ENCODE assay signal across 9 mouse cellular contexts in the genomic region with DNA sequence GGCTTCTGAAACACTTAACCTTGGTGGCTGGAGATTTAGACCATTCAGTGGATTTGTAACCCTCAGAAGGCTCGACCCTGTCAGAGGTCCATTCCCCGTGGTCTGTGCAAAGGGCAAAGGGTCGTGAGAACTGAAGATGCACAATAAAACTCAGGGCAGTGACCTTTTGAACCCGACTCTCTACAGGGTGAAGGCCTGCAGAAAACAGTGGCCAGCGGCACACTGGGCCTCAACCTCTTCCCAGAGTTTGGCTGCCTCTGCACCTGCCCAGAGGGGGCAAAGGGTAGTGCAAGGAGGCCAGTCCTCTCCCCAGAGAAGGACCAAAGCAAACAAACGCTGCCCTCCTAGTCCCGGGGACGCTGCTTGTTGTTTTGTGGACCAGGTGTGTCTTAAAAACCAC. TPM values are rescaled to one million over a fixed set of nuclear protein-coding genes. Genes with fewer than 3 reads are reported as not detected.
DNase-seq lines count a peak whose midpoint lies in the region; ATAC-seq and TF ChIP-seq lines count a peak whose summit lies in the region.
"Had no signal": no experiment of that assay in that cellular context is flagged by ENCODE, and none has a peak within 500 bp of the region (broad histone marks: within the 10 kb centered on the region; RNA-seq: fewer than 3 reads in every experiment).

No protein-coding gene starts in this region.

- no peak for DNase-seq in gastrocnemius, adult 2 months
- DNase-seq in gastrocnemius, postnatal 4 days (ENCODE audit: low spot score in 2 of 2): no peak
- DNase-seq in left cerebral cortex, adult 2 months (ENCODE audit: extremely low spot score in 1 of 2, low spot score in 2 of 2): no peak
- no peak for DNase-seq in left cerebral cortex, adult 8-10 months (ENCODE audit: low spot score in 2 of 2)
- DNase-seq in forebrain, embryonic 14.5 days (ENCODE audit: low spot score): no peak
- DNase-seq in thymus, postnatal 25 days: no peak
- DNase-seq: midbrain, embryonic 14.5 days had no signal

- TF ChIP-seq CTCF in gastrocnemius, adult 2 months (IDR thresholded peaks at IDR 0.05): no peak
- TF ChIP-seq CTCF in left cerebral cortex, adult 2 months (IDR thresholded peaks at IDR 0.05): no peak

- H3K9ac ChIP-seq in embryonic facial prominence, embryonic 13.5 days: peak overlapping the region; percentile 32; the same call in 1 of the 2 replicates
- H3K9ac ChIP-seq in limb, embryonic 15.5 days: no peak overlapping the region
- no peak overlapping the region for H3K9ac ChIP-seq in forebrain, embryonic 14.5 days (ENCODE audit: low read length)

- no peak overlapping the region for H3K4me2 ChIP-seq in embryonic facial prominence, embryonic 13.5 days
- H3K4me2 ChIP-seq in limb, embryonic 15.5 days: no peak overlapping the region
- H3K4me2 ChIP-seq in forebrain, embryonic 14.5 days (ENCODE audit: low read length): no peak overlapping the region

- ATAC-seq in embryonic facial prominence, embryonic 13.5 days (ENCODE audit: insufficient number of reproducible peaks, insufficient read depth, low FRiP score, low TSS enrichment, low read depth): no peak
- ATAC-seq in limb, embryonic 15.5 days (ENCODE audit: insufficient number of reproducible peaks, low FRiP score, low TSS enrichment, low read depth): no peak
- ATAC-seq in forebrain, embryonic 14.5 days: no peak

- peaks cover 92% of the 10 kb centered on the region for H3K4me1 ChIP-seq in embryonic facial prominence, embryonic 13.5 days
- H3K4me1 ChIP-seq in limb, embryonic 15.5 days: peaks cover 92% of the 10 kb centered on the region
- peaks cover 39% of the 10 kb centered on the region for H3K4me1 ChIP-seq in forebrain, embryonic 14.5 days (ENCODE audit: control insufficient read depth, insufficient read depth, low read length)

- 12% methylated on average over 8 of the region's 8 CpGs for WGBS in embryonic facial prominence, embryonic 13.5 days
- WGBS in limb, embryonic 15.5 days: 12% methylated on average over 8 of the region's 8 CpGs
- 5% methylated on average over 8 of the region's 8 CpGs for WGBS in forebrain, embryonic 14.5 days

- intact Hi-C loops in gastrocnemius, adult 2 months (cut with DNase I): no loop called here
- intact Hi-C loops in left cerebral cortex, adult 2 months (cut with DNase I): no loop called here

- H3K27me3 ChIP-seq in embryonic facial prominence, embryonic 13.5 days: no peaks in the 10 kb centered on the region
- no peaks in the 10 kb centered on the region for H3K27me3 ChIP-seq in limb, embryonic 15.5 days
- H3K27me3 ChIP-seq in forebrain, embryonic 14.5 days (replicated peaks; ENCODE audit: control insufficient read depth, insufficient read depth, low read length): no peaks in the 10 kb centered on the region

- H3K9me3 ChIP-seq in embryonic facial prominence, embryonic 13.5 days: no peaks in the 10 kb centered on the region
- no peaks in the 10 kb centered on the region for H3K9me3 ChIP-seq in limb, embryonic 15.5 days
- H3K9me3 ChIP-seq in forebrain, embryonic 14.5 days (replicated peaks; ENCODE audit: control insufficient read depth, low read length): no peaks in the 10 kb centered on the region

- 0 out of 2 replicates have a peak, but pooled peaks cover 3% of the 10 kb centered on the region for H3K36me3 ChIP-seq in embryonic facial prominence, embryonic 13.5 days
- peaks cover 3% of the 10 kb centered on the region for H3K36me3 ChIP-seq in limb, embryonic 15.5 days
- no peaks in the 10 kb centered on the region for H3K36me3 ChIP-seq in forebrain, embryonic 14.5 days (ENCODE audit: control insufficient read depth, insufficient read depth, low read length)

- peak overlapping the region; percentile 71 for H3K27ac ChIP-seq in gastrocnemius, adult 2 months
- peak overlapping the region; percentile 19; the same call in 1 of the 2 replicates for H3K27ac ChIP-seq in left cerebral cortex, adult 2 months
- 0 out of 2 replicates have a peak overlapping the region, but pooled peaks have one; percentile 39 for H3K27ac ChIP-seq in embryonic facial prominence, embryonic 13.5 days
- peak overlapping the region; percentile 55 for H3K27ac ChIP-seq in limb, embryonic 15.5 days
- no peak overlapping the region; the same call in 1 of the 2 replicates for H3K27ac ChIP-seq in forebrain, embryonic 14.5 days (ENCODE audit: low read depth, low read length)

- H3K4me3 ChIP-seq in gastrocnemius, adult 2 months: no peak overlapping the region
- H3K4me3 ChIP-seq in left cerebral cortex, adult 2 months: no peak overlapping the region
- no peak overlapping the region for H3K4me3 ChIP-seq in embryonic facial prominence, embryonic 13.5 days
- H3K4me3 ChIP-seq in limb, embryonic 15.5 days: no peak overlapping the region
- no peak overlapping the region for H3K4me3 ChIP-seq in forebrain, embryonic 14.5 days (ENCODE audit: low read depth, low read length)

RNA-seq across cellular contexts. Expression of gene Ski, which starts 34.1 kb away (rescaled TPM):
- 10 to 100 TPM; 28.5 to 35.6 TPM for total RNA-seq in gastrocnemius, adult 2 months (2021)
- 100 to 1,000 TPM; 133 to 138 TPM for total RNA-seq in gastrocnemius, postnatal 4 days (2021)
- 100 to 1,000 TPM; 113 to 119 TPM for total RNA-seq in left cerebral cortex, adult 2 months (2021)
- 100 to 1,000 TPM; 118 to 126 (median 121) TPM for total RNA-seq in left cerebral cortex, adult 8-10 months (2022)
- 21.5 and 24.9 TPM in 2 replicates for polyA plus RNA-seq in embryonic facial prominence, embryonic 13.5 days (2015; fragmentation: Nextera tagmentation; extraction: Ambion mirVana)
- polyA plus RNA-seq in limb, embryonic 15.5 days (2015; fragmentation: Nextera tagmentation; extraction: Ambion mirVana): 25.2 and 26.8 TPM in 2 replicates
- 16.2 and 17.1 TPM in 2 replicates for polyA plus RNA-seq in forebrain, embryonic 14.5 days (2014; fragmentation: Nextera tagmentation; extraction: Ambion mirVana)
